Mouse (Mus musculus) olfactory bulb, adult 2 months (tissue): ENCODE results near the gene Slc25a22.

Experiments used
- CTCF ChIP-seq: fragments of 200-500 bp; IDR thresholded peaks from 2 replicates; pipeline ENCODE4 v1.5.1; 2012; ENCODE audit warnings: low read depth, mild to moderate bottlenecking, low read length, moderate library complexity; ENCODE audit not compliant: insufficient read depth
- POLR2A ChIP-seq: fragments of 200-500 bp; IDR thresholded peaks from 2 replicates; pipeline ENCODE4 v1.6.1; 2012; ENCODE audit warnings: mild to moderate bottlenecking, low read depth, low read length, moderate library complexity; ENCODE audit not compliant: insufficient read depth

- TF ChIP-seq POLR2A (no peak), CTCF (no peak)
Observed at GRCm38 (mm10) chr7:141436523-141436892, 1.2 kb downstream of the Slc25a22 start.
